Mouse (Mus musculus) layer of hippocampus, adult 11-12 months (tissue): ENCODE data around the gene Rps9.
"Not testable (repeated sequence)": the region's sequence is repeated elsewhere in the genome, so short reads cannot be mapped to it uniquely, and the experiment has no call there.

Experiments
- DNase-seq: peaks from one replicate; pipeline ENCODE4 v3.0.0; 2022; ENCODE audit warnings: low spot score

Gene Rps9

DNA sequence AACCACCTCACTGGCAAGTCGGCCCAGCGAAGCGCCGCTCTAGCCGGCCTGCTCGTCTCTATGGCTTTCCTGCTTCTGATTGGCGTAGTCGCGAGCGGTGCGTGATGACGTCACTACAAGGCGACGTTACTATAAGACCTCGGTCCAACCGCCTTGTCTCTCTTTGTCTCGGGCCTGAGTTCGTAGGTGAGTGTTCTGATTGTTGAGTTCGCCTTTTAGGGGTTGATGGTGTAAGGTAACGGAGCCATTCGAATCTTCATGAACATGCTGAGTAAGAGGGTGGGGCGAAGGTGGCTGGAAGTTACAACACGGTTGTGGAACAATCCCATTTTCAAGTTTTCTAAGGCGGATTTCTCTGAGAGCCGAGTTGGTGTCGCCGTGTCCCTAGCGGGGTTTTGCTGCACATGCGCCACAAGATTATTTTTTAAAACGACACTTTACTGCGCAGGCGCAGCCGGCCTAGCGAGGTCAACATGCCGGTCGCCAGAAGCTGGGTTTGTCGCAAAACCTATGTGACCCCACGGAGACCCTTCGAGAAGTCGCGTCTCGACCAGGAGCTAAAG, at the start of gene Rps9:
Rps9 (plus strand) TSS at position 115 of the 563 bp plus-strand sequence.
- peak; percentile 98 for DNase-seq

DNA sequence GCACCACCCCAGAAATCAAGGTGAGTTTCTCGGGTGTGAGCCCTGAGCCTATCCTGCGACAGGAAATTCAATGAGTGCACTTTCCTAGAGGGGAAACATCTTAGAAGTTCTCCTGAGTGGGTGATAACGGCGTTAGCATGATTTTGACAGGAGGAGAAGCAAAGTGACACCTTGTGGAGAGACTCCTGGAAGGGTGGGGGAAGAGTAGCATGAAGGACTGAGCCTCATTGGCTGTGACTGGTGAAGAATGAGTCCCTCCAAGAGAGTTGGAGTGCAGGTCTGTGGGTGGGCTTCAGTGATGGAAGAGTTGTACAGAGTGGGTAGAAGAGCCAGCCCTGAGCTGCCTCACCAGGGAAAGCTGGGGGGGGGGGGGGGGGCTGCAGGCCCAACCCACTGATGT, 46.8 kb upstream of the Rps9 start:
- no peak for DNase-seq

DNA sequence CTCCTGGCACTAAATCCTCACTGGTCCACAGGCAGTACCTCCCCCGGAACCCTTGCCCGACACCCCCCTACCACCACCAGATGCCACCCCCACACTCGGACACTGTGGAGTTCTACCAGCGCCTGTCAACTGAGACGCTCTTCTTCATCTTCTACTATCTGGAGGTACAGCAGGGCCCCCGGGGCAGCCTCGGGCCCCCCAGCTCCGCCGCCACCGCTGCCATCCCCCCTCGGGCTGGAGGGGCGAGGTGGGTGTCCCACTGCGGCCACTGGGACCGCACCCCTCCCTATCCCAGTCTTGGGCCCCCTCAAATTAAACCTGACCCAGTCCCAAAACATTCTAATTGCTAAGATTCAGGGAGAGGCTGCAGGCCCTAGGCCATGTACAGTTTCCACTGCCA, 45.2 kb upstream of the Rps9 start:
- DNase-seq: no peak

DNA sequence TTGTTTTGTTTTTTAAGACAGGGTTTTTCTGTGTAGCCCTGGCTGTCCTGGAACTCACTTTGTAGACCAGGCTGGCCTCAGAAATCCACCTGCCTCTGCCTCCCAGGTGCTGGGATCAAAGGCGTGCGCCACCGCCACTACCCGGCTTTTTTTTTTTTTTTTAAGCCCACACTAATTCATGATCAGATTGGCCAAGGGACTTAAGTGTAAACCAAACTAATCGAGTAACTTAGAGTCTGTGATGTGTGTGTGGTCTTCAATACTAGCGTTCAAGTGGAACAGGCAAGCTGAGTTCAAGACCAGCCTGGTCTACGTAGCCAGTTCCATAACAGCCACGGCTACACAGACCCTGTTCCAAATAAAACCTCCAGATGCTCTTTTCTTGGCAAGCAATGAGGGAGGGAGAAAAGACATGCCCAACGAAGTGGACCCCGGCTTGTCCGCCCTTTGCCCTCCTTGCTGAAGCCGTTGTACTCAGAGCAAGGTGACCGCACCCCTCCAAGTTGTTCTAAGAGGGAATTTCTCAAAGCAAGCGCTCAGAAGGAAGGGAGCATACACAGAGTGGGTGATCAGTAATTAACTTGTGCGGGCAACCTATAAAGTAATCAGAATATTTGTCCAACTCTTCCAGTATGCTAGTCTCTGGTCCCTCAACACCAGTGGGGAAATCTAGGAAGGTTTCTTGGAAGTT, 39.1 kb upstream of the Rps9 start:
- DNase-seq: no peak

DNA sequence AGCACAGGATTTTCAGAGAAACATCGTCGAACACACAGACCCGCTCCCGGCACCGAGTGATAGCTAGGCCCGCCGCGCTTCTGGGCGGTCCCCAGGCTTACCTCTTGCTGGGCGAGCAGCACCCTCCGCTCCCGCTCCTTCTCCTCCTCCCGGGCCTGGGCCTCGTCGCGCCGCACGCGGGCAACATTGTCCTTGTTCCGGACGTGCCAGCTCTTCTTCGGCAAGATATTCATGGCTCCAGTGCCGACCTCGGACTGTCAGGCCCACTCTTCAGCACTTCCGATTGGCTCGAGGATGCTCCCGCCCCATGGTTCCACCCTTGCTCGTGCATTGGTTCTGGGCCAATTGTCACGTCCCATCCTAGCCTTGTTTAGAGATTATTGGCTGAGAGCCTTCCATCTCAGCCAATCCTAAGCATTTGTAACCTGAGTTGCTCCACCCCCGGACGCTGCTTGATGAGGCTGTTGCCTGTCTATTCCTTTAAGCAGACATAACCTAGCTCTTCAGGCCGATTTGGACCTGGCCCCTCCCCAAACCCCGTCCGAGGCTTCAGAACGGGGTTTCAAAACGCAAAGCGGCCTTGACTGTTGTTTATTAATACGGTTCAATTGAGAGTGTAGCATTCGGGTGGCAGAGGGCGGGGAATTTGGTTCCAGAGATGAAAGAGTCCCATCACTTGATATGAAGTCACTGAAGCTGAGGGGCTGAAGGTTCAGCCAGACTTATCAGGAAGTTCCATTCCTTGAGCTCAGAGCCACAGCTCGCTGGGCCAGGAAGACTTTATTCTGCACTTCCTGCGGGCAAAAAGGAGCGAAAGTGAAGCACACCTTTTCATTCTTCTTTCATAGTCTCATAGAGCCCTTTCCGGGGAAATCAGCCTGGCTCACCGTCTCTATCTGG, 38.3 kb upstream of the Rps9 start, which contains the start of gene Leng1:
Leng1 (minus strand) TSS at position 626 of the 900 bp plus-strand sequence.
- DNase-seq: peak; percentile 97

DNA sequence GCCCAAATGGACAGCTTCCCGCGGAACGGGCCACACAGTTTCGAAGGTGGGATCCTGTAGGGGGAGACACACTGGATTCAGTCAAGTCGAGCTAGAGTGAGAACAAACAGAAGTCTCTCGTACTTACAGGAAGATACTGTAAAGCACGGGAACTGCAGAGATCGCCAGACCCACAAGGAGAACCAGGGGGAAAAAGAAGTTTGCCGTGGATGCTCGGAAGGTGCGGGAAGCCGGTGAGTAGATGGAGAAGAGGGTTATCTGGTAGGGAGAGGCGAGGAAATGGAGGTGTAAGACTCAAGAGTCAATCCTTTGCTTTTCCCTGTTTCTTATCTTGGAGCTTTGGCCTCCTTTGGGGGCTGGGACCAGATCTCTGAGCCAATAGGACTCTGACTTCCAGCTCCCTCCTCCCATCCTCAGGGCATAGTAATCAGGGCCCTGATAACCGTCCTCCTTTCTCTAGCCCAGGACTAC, 36.8 kb upstream of the Rps9 start:
- no peak for DNase-seq

DNA sequence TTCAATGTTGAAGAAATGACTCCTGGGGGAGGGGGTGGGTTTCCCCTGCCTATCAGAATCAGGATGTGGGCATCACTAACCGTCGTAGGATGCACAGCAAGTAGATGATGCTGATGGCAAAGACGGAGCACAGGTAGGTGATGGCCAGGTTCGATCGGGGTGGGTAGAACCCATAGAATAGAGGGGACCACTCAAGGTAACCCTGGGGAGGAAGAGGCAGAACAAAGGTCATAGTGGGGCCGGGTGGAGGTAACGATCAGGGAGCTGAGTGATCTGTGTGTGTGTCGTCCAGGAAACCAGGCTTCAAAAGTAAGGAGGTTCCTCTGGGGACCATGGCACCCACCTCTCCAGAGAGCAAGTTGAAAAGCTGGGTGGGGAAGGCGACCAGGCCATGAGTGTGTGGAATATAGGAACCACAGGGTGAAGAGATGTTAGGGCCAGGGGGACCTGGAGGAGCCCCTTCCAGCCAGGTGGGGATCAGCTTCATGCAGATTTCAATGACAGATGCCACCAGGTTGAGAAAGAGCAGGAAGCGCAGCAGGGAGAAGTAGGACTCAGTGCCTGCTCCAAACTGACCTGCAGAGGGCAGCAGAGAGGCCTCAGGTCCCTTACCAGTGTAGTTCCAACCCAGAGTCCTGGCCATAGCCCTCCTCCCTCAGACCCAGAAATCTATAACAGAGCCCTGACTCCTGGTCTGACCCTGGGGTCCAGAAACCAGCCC, 29.1 kb upstream of the Rps9 start:
- DNase-seq: peak; percentile 89

DNA sequence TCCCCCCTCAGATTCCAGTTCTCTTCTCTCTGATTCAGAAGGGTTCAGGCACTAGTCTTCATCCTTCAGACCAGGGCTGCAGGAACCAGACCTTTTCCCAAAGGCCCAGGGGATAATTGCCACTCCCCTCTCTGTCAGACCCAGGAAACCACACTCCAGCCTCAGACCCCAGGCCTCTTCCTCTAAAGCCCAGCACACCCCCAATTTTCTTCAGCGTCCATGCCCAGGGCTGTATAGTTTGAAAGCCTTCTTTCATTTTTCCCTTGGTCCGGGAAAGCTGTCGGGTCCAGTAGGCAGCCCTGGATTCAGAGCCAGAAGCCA, 28.6 kb upstream of the Rps9 start:
- DNase-seq: no peak

DNA sequence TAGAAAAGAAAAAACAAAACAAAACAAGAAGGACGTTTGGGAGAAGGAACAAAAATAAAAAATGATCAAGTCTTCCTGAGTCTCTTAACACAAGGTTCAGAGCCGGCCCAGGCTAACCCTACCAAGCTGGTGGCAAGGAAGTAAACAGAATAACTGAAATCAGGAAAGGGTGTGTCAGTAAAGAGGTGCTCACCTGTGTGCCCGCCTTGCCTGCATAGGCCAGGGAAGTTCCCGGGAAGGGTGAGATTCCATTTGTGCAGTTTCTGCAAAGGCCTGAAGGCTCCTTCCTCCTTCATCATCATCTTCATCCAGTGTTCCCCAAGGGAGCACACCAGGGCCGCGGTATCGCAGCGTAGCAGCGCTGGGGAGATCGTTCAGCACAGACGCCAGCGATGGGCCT, 27.4 kb upstream of the Rps9 start:
- no peak for DNase-seq

DNA sequence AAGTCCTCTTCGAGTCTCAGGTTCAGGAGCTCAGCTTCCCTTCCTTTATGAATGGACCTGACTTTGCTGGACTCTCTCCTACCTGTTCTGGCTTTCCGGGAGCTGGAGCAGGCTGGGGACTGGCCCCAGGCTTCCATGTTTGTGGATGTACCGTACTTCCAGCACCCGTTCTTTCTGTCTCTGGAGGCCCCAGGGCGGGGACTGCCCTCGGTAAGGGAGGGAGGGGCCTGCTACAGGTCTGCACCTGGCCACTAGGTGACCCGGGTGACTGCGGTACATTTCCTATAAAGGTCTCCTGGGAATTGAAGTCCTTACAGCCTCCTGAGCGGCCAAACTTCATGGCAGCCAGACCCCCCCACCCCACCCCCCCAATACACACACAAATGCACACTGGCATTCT, 26.5 kb upstream of the Rps9 start, which contains the start of gene Tmc4:
Tmc4 (minus strand) TSS at position 212 of the 400 bp plus-strand sequence.
- no peak for DNase-seq

DNA sequence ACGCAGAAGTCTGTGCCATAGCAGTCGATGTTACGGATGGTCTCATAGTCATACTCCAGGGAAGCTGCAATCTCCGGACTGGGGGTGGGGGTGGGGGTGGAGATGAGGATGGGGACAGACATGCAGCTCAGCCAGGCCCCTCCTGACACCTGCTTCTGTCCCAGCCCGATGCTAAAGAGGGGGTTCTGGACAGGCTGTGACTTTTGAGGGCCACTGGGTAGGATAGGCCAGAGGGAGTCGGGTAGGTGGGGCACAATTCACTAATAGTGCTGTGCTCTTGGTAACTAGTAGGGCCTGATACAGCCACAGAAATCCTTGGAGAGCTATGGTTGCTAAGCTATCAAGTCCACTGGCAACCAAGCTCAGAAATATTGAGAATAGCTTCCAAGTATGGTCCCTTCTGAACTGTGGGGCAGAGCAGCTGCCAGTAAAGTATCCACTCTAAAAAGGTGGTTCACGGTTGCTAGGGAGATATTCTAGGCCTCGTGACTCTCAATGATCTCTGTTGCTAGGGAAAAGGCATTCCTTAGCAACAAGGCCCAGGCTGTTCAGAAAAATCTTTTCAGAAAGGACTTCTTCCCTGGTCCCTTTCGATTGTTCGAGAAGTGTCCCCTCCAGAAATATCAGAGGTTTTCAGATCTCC, 19.8 kb upstream of the Rps9 start:
- no peak for DNase-seq

DNA sequence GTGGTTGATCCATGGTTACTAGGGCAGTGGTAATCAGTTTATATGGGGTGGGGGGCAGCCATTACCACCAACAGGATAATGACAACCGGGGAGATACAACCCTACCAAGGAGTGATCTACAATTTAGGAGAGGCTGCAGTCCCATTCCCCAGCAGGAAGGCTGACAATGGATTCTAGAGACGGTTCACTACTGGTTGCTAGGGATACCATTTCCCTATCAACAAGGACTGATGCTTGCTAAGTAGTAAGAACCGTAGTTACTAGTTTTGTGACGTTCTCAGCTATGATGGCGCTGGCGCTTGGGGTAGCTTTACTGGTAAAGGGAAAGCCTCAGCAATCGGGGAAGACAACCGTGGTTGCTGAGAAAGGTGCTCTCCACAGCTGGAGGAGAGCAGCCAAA, 19.1 kb upstream of the Rps9 start:
- DNase-seq: no peak

DNA sequence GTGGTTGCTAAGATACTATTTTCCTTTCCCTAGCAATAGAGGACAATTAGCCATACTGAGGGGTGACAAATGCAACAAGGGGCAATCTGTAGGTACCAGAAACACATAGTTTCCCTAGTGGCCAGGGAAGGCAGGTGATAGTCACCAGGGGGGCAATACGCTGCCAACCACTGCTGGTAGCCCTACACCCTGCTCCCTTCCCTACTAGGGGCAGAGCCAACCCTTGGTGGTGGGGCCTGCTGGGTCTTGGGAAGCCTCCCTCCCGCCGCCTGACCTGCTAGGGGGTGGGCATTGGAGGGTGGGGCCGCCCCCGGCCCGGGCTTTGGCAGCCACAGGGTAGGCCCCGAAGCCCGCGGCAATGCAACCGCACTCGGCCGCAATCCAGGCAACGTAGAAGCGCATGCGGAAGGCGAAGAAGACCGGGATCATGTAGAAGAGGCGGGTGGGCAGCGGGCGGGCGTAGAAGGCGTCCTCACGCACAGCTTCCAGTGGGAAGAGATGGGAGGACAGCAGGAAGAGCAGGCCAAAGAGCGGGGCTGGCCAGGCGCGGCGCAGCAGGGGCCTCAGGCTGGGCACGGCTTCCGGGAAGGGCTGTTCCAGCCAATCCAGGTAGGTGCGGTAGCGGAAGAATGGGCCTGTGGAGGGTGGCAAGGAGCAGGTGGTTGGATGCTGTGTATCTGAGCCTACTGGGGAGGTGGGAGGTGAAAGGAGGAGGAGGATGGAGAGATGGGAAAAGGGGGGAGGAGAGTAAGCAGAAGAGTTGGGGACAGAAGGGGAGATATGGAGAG, 18.2 kb upstream of the Rps9 start:
- no peak for DNase-seq

DNA sequence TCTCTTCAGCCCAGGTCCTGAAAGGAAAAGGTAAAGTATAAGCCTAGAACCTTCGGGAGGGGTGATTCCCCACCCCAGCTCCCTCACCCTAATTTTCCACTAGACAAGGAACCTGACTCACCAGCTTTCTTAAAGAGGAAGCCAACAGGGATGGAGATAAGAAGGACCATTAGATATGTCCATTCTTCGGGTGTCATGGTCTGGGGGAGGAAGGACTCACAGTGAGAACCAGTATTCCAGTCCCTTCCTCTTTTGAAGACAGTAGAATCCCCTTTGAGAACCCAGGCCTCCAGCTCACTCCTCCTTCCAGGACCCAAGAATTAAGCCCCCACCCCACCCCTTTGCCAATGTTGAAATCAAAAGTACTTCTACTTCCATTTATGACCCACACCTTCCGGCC, 11.9 kb upstream of the Rps9 start:
- DNase-seq: no peak

DNA sequence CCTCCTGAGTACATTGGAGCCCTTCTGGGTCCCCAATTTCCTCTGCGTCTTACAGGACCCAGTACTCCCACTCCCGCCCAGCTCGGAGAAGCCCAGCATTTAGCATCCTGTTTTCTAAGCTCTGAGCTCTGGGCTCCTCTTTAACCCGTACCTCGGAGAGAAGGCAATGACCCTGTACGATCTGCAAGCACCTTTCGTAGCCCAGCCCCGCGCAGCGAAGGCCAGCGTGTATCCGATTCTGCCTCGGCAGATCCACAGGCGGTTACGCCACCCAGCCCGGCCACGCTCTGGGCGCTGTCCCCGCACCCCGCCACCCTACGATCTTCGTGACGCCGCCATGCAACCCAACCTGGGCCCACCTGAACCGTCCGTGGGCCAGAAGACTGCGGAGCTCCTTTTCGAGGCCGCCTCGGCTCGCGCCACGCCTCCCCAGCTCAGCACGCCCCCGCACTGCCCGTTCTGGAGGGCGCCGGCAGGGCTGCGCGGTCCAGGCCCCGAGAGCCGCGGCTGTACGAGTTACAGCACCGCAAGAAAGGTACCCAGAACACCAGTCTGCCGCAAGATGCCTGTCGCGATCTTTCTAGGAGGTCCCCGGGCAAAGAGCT, 11.3 kb upstream of the Rps9 start, which contains the start of gene Tsen34:
Tsen34 (plus strand) TSS at position 482 of the 605 bp plus-strand sequence.
- no peak for DNase-seq

DNA sequence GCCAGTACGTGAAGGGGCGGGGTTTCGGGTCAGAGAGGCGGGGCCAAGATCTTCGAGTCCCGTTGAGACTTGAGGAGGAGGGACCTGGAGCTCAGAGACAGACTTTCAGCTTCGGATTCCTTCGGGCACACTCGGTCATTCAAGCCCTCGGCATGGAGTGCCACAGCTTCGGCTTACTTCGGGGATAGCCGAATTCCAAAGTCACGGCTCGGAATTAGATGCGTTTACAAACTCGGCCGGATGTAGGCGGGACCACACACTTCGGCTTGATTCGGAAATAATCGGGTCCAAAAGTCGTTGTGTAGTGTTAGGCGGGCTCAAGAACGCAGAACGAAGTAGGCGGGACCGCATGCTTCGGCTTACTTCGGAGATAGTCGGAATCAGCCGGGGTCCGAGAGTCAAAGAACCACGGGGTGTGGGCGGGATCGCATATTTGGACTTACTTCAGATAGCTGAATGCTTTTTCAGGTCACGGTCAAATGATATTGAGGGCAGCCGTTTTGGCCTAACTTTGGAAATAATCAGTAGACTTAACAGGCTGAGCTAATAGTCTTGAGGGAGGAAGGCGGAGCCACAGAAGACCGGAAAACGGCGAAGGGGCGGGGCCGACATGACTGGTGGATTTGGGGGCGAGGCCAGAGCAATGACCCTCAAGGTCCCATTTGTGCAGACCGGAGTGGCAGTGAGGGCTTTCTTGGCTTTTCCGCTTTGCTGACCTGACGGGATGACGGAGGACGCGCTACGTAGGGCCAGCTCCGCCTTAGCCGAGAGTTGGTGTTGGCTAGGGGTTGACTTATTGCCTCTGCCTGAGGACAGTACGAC, 10.6 kb upstream of the Rps9 start, which contains the start of gene Mboat7:
Mboat7 (minus strand) TSS at position 537 of the 822 bp plus-strand sequence.
- peak; percentile 98 for DNase-seq

DNA sequence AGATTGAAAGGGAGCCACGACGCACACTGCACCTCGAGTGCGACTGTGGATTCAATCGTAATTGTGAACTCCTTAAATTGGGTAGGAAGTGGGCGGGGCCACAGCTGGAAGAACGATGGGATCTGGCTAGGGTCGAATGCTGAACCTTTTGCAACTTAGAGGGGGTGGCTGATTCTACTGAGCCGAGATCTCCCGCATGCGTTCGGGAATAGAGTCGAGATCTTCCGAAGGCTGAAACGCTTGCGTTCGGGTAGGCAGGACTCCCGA, 10.1 kb upstream of the Rps9 start:
- DNase-seq: no peak

DNA sequence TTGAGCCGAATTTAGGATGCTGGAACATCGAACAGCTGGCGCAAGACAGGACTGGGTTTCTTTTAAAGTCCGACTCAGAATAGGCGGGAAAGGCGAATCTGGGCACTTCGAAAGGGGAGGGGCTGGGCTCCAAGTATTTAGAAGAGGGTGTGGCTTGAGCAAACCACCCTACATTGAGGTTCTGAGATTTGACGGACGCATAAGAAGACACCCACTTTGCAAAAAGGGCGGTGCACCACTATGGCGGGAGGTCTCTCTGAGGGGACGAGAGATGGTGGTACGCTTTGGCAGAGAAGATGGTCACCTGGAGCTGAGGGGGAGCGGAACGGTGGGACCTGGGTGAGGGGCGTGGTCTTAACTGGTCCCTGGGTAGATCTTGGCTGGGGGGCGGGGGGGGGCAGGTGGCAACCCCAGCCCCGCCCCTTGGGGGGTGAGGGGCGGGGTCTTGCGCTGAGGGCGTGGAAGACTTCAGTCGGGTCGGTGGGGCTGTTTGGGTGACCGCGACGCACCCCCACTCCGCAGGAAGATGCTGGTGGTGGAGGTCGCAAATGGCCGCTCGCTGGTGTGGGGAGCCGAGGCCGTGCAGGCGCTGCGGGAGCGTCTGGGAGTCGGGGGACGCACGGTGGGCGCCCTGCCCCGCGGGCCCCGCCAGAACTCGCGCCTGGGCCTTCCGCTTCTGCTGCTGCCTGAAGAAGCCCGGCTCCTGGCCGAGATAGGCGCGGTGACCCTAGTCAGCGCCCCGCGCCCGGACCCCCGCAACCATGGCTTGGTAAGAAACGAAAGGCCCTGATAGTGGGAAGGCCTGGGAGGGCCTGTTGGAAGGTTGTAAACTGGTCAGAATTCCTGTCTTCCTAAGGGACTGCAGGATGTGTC, 9.5 kb upstream of the Rps9 start:
- peak; percentile 66 for DNase-seq

DNA sequence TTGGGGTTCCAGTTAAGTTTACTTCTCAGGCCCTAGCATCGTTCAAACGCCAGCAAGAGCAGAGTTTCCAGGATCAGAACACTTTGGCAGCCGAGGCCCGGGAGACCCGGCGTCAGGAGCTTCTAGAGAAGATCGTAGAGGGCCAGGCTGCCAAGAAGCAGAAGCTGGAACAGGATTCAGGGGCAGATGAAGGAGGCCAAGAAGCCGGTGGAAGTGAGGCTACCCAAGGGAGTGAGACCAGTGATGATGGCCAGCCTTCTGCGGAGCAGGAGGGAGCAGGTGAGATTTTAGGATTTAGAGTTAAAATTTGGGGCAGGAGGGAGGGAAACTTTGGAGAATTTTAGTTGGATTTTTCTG, 8.9 kb upstream of the Rps9 start:
- DNase-seq: not testable (repeated sequence)
